Mouse (Mus musculus): Measurements from ENCODE around the gene Spef1.
A peak's percentile ranks its signal among the peaks of the same experiment; 100 is the strongest.

Spef1 gene

GRCm38 (mm10) chr2:131171401-131172104 lies 15.5 kb downstream of the Spef1 start:
- DNase-seq = peak; percentile 79 to 89

GRCm38 (mm10) chr2:131170936-131171335 lies 16.1 kb downstream of the Spef1 start:
- DNase-seq = no peak

GRCm38 (mm10) chr2:131168914-131169313 lies 18.2 kb downstream of the Spef1 start:
- DNase-seq = no peak

GRCm38 (mm10) chr2:131167984-131168383 lies 19.1 kb downstream of the Spef1 start:
- DNase-seq = no peak

GRCm38 (mm10) chr2:131166172-131166571 lies 20.9 kb downstream of the Spef1 start:
- peak in 1 of 2 experiments; percentile 58 for DNase-seq

- peak; percentile 66 to 82 for DNase-seq
These were observed 23.2 kb downstream of the Spef1 start for GRCm38 (mm10) chr2:131163924-131164323.

GRCm38 (mm10) chr2:131160671-131161111 lies 26.4 kb downstream of the Spef1 start:
- DNase-seq = peak; percentile 40 to 48

- DNase-seq = peak; percentile 99
These were observed 27.0 kb downstream of the Spef1 start, which contains the start of gene 1700037H04Rik for GRCm38 (mm10) chr2:131159938-131160581. Gene 1700037H04Rik, minus strand, starts transcription at chr2:131160081.

- DNase-seq = peak in 1 of 2 experiments; percentile 62
These were observed 27.6 kb downstream of the Spef1 start for GRCm38 (mm10) chr2:131159491-131159910.

GRCm38 (mm10) chr2:131156987-131157386 lies 30.1 kb downstream of the Spef1 start:
- DNase-seq = no peak

- DNase-seq = no peak
These were observed 33.0 kb downstream of the Spef1 start for GRCm38 (mm10) chr2:131154036-131154435.

- peak in 1 of 2 experiments; percentile 14 for DNase-seq
These were observed 34.8 kb downstream of the Spef1 start for GRCm38 (mm10) chr2:131152166-131152730.

GRCm38 (mm10) chr2:131149254-131149578 lies 37.9 kb downstream of the Spef1 start:
- no peak for DNase-seq

GRCm38 (mm10) chr2:131148353-131149253 lies 38.5 kb downstream of the Spef1 start:
- DNase-seq = peak in 1 of 2 experiments; percentile 36

GRCm38 (mm10) chr2:131147043-131147365 lies 40.1 kb downstream of the Spef1 start:
- no peak for DNase-seq

GRCm38 (mm10) chr2:131146193-131147042 lies 40.7 kb downstream of the Spef1 start:
- DNase-seq = no peak

- DNase-seq = no peak
These were observed 41.5 kb downstream of the Spef1 start for GRCm38 (mm10) chr2:131145536-131145935.

- DNase-seq = no peak
These were observed 42.0 kb downstream of the Spef1 start for GRCm38 (mm10) chr2:131145121-131145520.

- no peak for DNase-seq
These were observed 43.9 kb downstream of the Spef1 start for GRCm38 (mm10) chr2:131143007-131143780.

- peak; percentile 83 to 85 for DNase-seq
These were observed 44.5 kb downstream of the Spef1 start for GRCm38 (mm10) chr2:131142592-131142991.

- no peak for DNase-seq
These were observed 45.6 kb downstream of the Spef1 start for GRCm38 (mm10) chr2:131141336-131141986.
